Mouse (Mus musculus) liver (tissue): ENCODE data around the gene Prkacb.
A peak's percentile ranks its signal among the peaks of the same experiment; 100 is the strongest.
"Not testable (repeated sequence)": the region's sequence is repeated elsewhere in the genome, so short reads cannot be mapped to it uniquely, and the experiment has no call there.

Experiments
- DNase-seq: peaks from one replicate; pipeline ENCODE4 v3.0.0-alpha.2; 2020; ENCODE audit warnings: mixed read lengths

The Prkacb gene

DNA sequence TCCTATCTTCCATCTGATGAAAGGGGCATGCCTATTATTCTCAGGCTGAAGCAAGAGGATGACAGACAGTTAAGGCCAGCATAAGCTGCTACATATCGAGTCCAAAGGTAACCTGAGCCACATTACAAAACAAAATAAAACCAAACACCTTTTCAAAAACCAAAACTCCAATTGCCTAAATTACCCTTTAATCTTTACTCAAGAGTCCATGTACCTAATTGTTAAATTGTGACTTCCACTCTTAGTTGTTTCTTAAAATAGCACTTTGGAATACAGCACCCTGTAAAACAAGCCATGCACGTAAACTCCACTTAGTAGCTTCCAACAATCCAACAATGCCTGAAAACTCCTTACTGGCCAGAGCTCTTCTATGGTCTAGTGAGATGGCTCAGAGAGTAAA, 34.3 kb downstream of the Prkacb start:
- DNase-seq: no peak

DNA sequence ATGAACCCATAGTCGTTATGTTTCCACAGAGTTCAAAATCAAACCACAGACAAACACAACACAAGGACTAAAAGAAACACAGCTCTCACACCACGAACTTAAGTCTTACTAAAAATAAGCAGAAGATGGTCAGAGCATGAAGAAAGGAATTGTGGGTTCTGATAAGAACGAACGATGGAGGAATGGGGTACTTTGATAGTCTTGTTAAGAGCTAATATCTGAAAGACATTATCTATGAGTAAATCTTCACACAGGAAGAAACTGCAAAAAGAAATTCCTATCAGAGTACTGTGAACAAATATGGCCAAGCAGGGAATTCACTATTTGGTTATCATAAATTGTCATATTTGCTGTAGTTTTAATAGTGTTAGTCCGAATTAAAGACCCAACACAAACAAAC, 36.1 kb downstream of the Prkacb start:
- no peak for DNase-seq

DNA sequence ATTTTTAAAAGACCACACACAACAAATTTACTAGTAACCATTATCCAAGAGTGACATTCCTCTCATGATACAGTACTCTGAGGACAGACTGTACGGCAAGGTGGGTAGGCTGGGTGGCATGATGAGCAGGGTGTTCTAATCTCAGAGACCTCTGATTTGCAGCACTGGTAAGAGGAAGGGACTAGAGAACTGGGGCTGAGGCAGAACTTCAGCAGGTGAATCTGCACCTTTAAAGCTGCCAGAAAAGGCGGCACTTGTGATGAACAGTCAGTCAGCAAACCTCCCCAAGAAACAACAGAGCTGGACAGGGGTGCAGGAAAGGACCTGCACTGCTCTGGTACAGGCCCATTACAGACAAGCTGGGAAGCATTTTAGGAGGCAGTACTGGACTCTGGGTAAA, 41.9 kb downstream of the Prkacb start:
- DNase-seq: no peak

DNA sequence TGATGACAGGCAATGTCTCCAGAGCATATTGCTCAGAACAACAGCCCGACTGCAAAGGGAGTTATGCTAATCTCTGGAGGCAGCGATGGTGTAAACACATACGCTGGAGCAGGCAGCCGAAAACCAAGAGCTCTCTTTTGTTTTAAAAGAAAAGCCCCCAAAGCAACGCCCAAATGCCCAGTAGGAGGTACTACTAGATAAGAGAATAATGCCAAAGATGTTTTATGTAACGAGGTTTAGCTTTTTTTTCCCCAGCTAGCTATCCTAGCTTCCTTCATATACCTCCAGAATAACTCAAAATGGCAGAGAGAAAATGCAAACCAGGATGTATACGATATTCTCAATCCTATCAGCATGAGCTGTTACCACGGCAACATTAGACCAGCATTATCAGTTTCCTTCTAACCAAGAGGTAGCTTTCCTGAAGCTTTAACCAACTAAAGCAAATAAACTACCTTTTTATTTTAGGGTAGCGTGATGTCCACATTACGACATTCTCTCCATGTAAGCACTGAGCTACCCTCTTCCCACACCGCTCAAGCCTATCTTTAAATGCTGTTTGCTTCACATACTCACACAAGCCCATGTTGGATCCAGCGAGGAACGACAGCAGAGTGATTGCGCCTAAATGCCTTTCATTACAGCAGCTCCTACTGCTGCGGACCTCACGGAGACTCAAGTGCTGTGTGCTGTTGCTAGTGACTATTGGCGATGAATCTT, 42.7 kb downstream of the Prkacb start:
- DNase-seq: no peak

DNA sequence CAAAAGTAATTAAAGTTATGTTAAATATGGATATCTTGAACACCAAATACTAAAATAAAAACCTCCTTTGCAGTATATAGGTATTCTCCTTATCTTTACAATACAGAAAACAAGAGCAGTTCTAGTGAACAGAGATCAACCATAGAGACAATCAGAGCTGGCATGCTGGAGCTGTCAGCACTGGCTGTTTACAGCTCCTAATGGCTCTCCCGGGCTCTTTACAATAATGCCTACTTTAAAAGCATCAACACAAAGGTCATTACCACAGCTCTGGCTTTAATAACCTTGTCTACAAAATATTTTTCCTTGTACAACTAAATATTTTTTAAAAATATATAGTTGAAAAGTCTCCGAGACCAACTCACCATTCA, 43.2 kb downstream of the Prkacb start:
- DNase-seq: no peak

DNA sequence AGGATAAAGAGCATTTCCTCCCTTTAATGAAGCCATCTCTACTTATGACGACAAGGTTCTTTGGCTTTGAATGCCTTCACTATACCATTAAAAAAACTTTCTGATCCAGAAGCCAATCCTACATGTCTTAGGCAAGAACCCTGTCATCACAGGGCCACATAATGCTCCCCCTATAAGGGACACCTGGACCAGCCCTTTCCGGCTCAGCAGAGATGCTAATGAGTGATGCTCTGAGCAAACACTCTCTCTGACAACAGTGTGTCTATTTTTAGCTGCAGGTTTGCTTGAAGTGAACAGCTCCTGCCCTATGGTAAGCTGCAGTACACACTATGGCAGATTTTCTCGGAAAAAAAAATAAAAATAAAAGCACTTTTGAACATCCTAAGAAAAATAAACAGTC, 43.9 kb downstream of the Prkacb start:
- DNase-seq: no peak

GRCm38 (mm10) chr3:146768360-146768759, 44.4 kb downstream of the Prkacb start:
- DNase-seq: no peak

DNA sequence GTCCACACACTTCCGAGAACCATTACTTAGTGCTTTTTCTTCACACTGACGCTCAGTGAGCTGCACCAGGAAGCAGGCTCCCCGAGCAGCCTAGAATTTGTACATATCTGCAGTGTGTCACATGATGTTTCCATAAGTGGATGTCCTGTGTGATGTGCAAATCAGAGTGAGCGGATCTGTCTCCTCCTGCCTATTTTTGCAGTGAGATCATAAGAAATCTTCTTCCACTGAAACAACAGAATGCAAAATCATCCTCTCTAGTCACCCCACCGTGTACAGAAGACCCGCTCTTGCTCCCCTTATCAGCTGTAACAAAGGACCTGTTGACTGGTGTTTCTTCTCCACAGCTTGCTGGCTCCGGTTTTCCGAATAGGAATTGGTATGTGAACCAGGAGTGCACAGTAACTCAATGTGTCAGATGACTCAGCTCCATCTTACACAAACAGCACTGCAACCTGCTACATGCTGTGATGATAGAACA, 46.0 kb downstream of the Prkacb start:
- no peak for DNase-seq

- DNase-seq: no peak
Observed at GRCm38 (mm10) chr3:146766071-146766605, 46.7 kb downstream of the Prkacb start.

GRCm38 (mm10) chr3:146764871-146765529, 47.8 kb downstream of the Prkacb start:
- peak; percentile 64 for DNase-seq

DNA sequence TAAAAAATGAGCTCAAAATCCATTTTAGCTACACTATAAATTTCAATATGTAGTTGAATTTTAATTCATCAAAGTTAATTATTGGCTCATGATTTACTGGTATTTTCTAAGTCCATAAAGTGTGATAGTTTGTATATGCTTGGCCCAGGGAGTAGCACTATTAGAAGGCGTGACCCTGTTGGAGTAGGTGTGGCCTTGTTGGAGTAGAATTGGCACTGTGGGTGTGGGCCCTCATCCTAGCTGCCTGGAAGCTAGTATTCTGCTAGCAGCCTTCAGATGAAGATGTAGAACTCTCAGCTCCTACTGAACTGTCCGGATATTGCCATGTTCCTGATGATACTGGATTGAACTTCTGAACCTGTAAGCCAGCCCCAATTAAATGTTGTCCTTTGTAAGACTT, 49.7 kb downstream of the Prkacb start:
- peak; percentile 56 for DNase-seq

DNA sequence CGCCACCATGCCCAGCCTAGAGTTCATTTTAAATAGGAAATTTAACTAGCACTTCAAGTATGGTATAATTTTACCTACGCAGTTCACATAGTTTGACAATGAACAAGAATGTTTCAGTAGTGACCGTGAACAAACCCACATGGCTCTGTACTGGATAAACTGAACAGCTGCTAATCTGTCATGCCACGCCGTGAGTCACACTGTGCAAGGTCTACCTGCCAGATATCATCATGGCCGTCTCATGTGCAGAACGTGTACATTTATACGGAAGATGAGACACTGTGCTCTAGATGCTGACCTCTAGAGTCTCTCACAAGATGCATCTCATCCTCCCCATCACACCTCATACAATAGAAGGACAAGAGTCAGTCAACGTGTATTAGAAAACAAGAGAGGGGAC, 51.5 kb downstream of the Prkacb start:
- no peak for DNase-seq

GRCm38 (mm10) chr3:146757970-146758960, 54.5 kb downstream of the Prkacb start:
- no peak for DNase-seq

DNA sequence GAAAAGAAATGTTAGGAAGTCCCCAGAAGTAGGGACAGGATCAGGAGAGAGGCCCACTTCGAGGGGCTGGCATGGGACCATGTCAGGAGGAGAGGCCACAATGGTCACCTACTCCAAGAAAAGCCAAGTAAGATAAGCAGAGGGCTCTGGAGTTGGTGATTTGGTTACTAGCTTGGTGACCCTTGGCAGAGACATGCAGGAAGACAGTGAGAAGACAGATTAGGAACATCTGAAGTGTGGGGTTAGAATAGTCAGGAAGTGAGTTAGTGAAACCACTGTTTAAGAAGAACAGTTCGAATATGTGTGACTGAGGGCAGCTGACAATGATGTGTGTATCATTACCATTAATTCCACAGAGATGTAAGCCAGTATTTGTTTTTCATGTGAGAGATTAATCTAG, 58.5 kb downstream of the Prkacb start:
- DNase-seq: no peak

DNA sequence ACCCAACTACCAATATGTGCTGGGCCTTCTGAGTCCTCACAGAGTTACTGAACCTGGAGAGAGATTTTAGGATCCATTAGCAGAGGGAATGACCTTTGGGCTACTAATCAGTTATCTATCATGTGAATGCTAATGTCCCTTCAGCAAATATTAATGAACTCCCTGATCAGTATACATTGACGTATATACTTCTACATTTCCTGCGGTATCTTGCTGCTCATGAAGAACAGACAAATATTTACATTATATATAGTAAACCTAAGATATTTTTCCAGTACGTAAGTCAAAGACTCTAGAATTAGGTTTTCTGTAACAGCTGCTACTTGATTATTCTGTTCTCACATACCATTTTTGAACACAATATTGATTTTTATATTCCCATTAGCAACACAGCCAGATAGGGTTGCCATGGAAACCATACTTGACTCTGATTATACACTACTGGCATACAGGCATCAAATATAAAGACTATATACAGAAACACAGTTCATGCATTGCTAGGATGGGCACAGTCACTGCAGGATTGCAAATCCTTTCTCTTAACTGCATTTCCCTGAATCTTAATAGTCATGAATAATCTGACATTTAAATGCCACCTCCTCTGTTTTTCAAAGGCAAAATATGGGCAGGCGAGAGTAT, 71.1 kb downstream of the Prkacb start:
- no peak for DNase-seq

DNA sequence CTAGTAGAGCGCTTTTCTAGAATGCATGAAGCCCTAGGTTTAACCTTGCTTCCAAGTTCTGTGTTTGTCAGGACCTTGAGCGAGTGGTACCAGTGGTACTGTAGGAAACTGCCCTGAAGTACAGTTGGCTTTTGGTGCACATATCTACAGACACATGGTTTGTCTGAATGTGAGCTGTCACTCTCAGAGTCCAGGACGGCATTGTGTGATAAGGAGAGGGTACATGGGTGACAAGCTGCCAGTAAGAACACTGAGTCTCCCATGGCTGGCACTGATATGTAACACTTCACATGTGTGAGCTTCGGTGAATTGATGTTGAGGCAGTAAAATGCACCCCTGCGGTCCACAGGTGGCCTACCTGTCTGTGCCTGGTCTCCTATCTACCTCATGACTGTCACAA, 71.6 kb downstream of the Prkacb start:
- DNase-seq: no peak

DNA sequence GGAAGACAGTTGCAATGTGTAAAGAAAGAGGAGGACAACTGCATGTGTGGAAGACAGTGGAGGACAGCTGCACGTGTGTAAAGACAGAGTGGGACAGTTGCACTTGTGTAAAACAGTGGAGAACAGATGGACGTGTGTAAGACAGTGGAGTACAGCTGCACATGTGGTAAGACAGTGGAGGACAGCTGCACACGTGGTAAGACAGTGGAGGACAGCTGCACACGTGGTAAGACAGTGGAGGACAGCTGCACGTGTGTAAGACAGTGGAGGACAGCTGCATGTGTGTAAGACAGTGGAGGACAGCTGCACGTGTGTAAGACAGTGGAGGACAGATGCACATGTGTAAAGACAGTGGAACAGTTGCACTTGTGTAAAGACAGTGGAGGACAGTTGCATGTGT, 76.6 kb downstream of the Prkacb start:
- DNase-seq: not testable (repeated sequence)

DNA sequence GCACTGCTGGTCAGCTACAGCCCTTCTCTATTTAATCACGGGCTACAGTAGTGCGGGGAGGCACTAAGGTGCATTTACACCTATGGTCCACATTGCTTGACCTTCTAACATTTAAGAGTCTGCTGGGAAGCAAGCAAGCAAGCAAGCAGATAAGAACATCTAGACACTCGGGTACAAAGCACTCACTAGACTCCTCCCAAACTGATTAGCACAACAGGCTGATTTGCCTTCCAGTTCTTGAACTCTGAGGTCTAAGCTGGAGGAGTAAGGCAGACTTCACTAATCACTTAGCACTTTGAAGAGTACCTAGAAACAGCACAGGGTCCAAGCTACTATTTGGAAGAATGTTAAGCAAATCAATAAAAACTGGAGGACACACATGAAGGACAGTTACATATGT, 77.1 kb downstream of the Prkacb start:
- DNase-seq: no peak

- DNase-seq: peak; percentile 29
Observed at GRCm38 (mm10) chr3:146734907-146735629, 77.7 kb downstream of the Prkacb start.

DNA sequence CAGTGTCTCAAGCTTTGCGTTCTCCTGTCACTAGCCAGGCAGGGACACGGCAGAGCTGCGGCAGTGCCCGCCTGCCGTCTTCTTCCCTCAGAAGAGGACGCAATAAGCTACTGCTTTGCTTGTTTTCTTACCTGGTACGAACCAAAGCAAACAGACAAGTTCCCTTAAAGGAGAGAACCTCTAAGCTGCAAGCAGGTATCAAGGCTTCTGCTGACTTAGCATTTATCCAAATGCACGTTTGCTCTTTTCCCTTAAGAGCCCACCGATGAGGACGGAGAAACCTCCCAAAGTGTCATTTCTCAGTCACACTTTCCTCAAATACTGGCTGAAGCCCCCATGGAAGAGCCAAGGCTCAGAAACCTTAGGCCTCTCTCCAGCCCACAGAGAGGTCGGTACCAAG, 81.3 kb downstream of the Prkacb start:
- DNase-seq: no peak

DNA sequence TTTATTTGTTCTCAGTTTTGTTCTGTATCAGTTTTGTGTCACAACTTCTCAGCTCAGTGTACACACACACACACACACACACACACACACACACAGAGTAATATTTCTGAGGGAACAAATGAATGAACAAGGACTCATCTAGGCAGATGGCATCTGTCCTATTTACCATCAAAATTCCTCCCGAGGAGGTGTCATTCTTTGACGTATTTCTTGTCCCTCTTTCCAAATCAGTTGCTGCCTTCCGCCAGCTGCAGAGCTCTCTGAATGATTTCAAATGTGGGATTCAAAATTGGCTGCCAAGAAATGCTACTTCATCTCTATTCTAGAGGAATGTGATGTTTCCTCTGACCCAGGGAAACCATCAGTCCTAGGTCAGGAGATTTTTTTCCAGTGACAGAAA, 89.8 kb downstream of the Prkacb start:
- no peak for DNase-seq

GRCm38 (mm10) chr3:146719696-146720095, 93.1 kb downstream of the Prkacb start:
- DNase-seq: no peak
